Mouse (Mus musculus): Measurements from ENCODE around the gene Eprs.

DNA sequence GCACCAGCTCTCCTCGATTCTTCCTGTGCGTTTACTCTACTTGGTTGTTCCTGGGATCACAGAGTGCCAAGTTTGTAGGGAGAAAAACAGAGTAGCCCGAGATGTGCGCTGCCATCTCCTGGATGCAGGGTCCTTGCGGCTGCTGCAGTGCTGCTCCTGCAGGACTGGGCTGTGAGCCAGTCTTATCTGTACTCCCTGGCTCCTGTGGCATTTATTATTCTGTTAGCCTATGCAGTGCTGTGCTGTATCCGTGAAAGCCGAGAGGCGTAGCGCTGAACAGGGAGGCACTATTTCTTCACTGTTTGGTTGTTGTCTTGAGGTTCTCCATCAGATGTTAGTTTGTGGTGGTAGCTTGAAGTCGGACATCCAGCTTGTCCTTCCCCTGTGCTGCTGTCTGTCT is 43.1 kb downstream of the Eprs start:
- no peak for TF ChIP-seq CTCF (IDR thresholded peaks at IDR 0.05; ENCODE audit: low read depth)
- no peak for TF ChIP-seq EP300 (IDR thresholded peaks at IDR 0.05; ENCODE audit: low read depth)

All from liver, postnatal 0 days (tissue).